Mouse (Mus musculus): Measurements from ENCODE around the gene Chchd1.

DNA sequence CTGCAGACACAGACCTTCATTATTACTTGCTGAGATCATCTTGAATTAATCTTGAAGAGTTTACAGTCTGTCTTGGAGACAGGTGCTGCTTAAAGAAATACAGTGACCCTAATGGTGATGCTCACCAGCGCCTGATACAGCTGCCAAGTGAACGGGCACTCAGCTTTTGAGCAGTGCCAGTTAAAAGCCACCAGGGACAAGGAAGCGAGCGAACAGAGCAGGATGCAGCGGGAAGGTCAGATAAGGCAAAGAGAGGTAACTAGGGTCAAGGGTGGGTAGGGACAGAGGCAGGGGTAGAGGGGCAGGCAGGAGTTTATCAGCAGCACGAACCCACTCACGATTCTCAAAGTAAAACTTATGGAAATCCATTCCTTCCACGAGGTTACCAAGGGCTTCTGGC is 35.7 kb downstream of the Chchd1 start:
- TF ChIP-seq CTCF (conservative IDR thresholded peaks at IDR 0.05 in 1 of 2, IDR thresholded peaks at IDR 0.05 in 1 of 2; ENCODE audit: low read depth in 2 of 2, low read length in 2 of 2) (no peak), POLR2AphosphoS2 (IDR thresholded peaks at IDR 0.05; ENCODE audit: low read depth, low read length) (no peak), RAD21 (IDR thresholded peaks at IDR 0.05; ENCODE audit: low read depth, low read length) (no peak), POLR2A (IDR thresholded peaks at IDR 0.05; ENCODE audit: low read depth, low read length) (no peak)
